8 mouse cellular contexts compared by ENCODE assay signal in the genomic region with DNA sequence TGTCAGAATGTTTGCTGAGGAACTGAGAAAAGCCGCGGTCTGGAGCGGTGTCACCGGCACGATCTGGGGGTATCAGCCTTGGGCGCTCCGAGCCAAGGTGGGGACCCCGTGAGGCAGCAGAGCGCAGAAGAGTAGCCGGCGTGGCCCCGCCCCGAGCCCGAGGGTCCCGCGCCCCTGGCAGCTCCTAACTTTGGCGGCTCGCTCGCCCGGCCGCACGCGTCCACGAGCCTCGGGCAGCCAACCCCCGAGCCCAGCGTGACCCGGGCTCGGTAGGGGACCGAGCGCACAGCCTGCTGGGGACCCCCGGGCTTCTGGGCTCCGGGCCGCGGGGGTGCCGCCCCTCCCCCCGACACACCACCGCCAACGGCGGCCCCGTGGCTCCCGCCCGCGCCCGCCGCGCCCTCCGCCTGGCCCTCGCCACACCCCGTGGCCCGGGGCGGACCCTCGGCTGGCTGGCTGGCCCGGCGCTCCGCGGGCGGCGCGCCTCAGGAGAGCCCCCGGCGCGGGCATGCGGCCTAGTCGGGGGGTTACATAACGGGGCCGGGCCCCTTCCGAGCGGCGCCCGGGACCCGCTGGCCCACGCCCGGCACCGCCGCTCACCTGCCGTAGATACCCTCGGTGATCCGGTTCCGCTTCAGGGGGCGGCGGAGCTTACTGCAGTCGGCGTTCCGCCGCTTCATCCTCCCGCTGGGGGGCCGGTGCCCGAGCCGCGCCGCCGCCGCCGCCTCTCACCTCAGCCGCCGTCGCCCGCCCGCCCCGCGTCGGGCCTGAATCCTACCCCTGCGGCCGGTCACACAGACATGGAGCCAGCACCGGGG. TPM values are rescaled to one million over a fixed set of nuclear protein-coding genes. Genes with fewer than 3 reads are reported as not detected.
DNase-seq lines count a peak whose midpoint lies in the region; ATAC-seq and TF ChIP-seq lines count a peak whose summit lies in the region.

No protein-coding gene starts in this region.

- peak overlapping the region; percentile 98 for H3K9ac ChIP-seq in forebrain, embryonic 11.5 days (ENCODE audit: low read length)
- H3K9ac ChIP-seq in neural tube, embryonic 14.5 days (replicated peaks; ENCODE audit: low read depth, low read length) = peak overlapping the region; percentile 99

- no peak for TF ChIP-seq POLR2A in kidney, adult 2 months (IDR thresholded peaks at IDR 0.05; ENCODE audit: low read depth, low read length)

- no peak for DNase-seq in kidney, adult 2 months
- no peak for DNase-seq in kidney, adult 18-20 months
- DNase-seq in adrenal gland, postnatal 25 days = peak; percentile 66
- peak; percentile 82 for DNase-seq in forebrain, embryonic 11.5 days (ENCODE audit: low spot score)
- peak; percentile 43 for DNase-seq in induced T-regulatory cell, adult 2 months (ENCODE audit: low read depth)
- DNase-seq in lung, adult 18-20 months = peak; percentile 37 to 43
- DNase-seq in thymus, postnatal 10 days (ENCODE audit: low spot score in 2 of 2) = peak; percentile 40 to 50

- ATAC-seq in forebrain, embryonic 11.5 days (replicated peaks; ENCODE audit: low FRiP score) = peak; percentile 18
- ATAC-seq in neural tube, embryonic 14.5 days (ENCODE audit: low read depth) = peak; percentile 26

- no peaks in the 10 kb centered on the region for H3K9me3 ChIP-seq in forebrain, embryonic 11.5 days (ENCODE audit: control insufficient read depth, low read length)
- H3K9me3 ChIP-seq in neural tube, embryonic 14.5 days (ENCODE audit: control insufficient read depth, low read length) = no peaks in the 10 kb centered on the region

- TF ChIP-seq CTCF in kidney, adult 2 months (conservative IDR thresholded peaks at IDR 0.05; ENCODE audit: insufficient read depth, insufficient read length, low read depth, low read length) = no peak

- 1% methylated on average over 106 of the region's 106 CpGs for WGBS in kidney, adult 2 months
- under 1% methylated on average over 78 of the region's 106 CpGs for WGBS in forebrain, embryonic 11.5 days
- under 1% methylated on average over 68 of the region's 106 CpGs for WGBS in neural tube, embryonic 14.5 days

- no peaks in the 10 kb centered on the region for H3K27me3 ChIP-seq in kidney, adult 2 months (replicated peaks; ENCODE audit: control insufficient read depth, insufficient read depth, low read length)
- H3K27me3 ChIP-seq in forebrain, embryonic 11.5 days (ENCODE audit: control insufficient read depth, insufficient read depth, low read length) = peaks cover 4% of the 10 kb centered on the region; the same call in 1 of the 2 replicates
- H3K27me3 ChIP-seq in neural tube, embryonic 14.5 days (ENCODE audit: control insufficient read depth, insufficient read depth, low read length) = no peaks in the 10 kb centered on the region; the same call in 1 of the 2 replicates

- peaks cover 4% of the 10 kb centered on the region; the same call in 1 of the 2 replicates for H3K4me1 ChIP-seq in kidney, adult 2 months (ENCODE audit: control insufficient read depth, insufficient read depth, low read length)
- H3K4me1 ChIP-seq in forebrain, embryonic 11.5 days (replicated peaks; ENCODE audit: control insufficient read depth, insufficient read depth, low read length) = peaks cover 3% of the 10 kb centered on the region; the same call in 1 of the 2 replicates
- H3K4me1 ChIP-seq in neural tube, embryonic 14.5 days (ENCODE audit: control insufficient read depth, insufficient read depth, low read length) = peaks cover 19% of the 10 kb centered on the region

- peak overlapping the region; percentile 63 for H3K4me2 ChIP-seq in forebrain, embryonic 11.5 days (ENCODE audit: low read depth, low read length, severe bottlenecking)
- peak overlapping the region; percentile 86 for H3K4me2 ChIP-seq in neural tube, embryonic 14.5 days (ENCODE audit: low read depth, low read length)

- H3K36me3 ChIP-seq in kidney, adult 2 months (ENCODE audit: control insufficient read depth, insufficient read depth, low read length) = no peaks in the 10 kb centered on the region
- H3K36me3 ChIP-seq in forebrain, embryonic 11.5 days (ENCODE audit: control insufficient read depth, insufficient read depth, low read length) = no peaks in the 10 kb centered on the region
- no peaks in the 10 kb centered on the region for H3K36me3 ChIP-seq in neural tube, embryonic 14.5 days (ENCODE audit: control insufficient read depth, insufficient read depth, low read length)

- peak overlapping the region; percentile 91 for H3K4me3 ChIP-seq in kidney, adult 2 months (ENCODE audit: insufficient read depth, low read depth, low read length)
- H3K4me3 ChIP-seq in forebrain, embryonic 11.5 days (ENCODE audit: low read depth, low read length) = peak overlapping the region; percentile 98
- H3K4me3 ChIP-seq in neural tube, embryonic 14.5 days (ENCODE audit: low read depth, low read length) = peak overlapping the region; percentile 98

- peak overlapping the region; percentile 73 for H3K27ac ChIP-seq in kidney, adult 2 months (ENCODE audit: insufficient read depth, low read depth, low read length)
- H3K27ac ChIP-seq in forebrain, embryonic 11.5 days (ENCODE audit: low read depth, low read length) = peak overlapping the region; percentile 74
- peak overlapping the region; percentile 100 for H3K27ac ChIP-seq in neural tube, embryonic 14.5 days (ENCODE audit: low read depth, low read length)

RNA-seq across cellular contexts. Expression of gene Maco1, which starts 0.5 kb away (rescaled TPM):
- 8.5 and 10.8 TPM in 2 replicates for polyA plus RNA-seq in kidney, adult 2 months (2012; rRNA removed)
- total RNA-seq in adrenal gland, postnatal 25 days (2021) = 39.2 and 40.0 TPM in 2 replicates
- 43.2 and 47.5 TPM in 2 replicates for polyA plus RNA-seq in forebrain, embryonic 11.5 days (2014; fragmentation: Nextera tagmentation; extraction: Ambion mirVana)
- 98.6 and 115 TPM in 2 replicates for polyA plus RNA-seq in neural tube, embryonic 14.5 days (2014; fragmentation: Nextera tagmentation; extraction: Ambion mirVana)

RNA-seq across cellular contexts. Expression of gene Rhd, which starts 11.7 kb away (rescaled TPM):
- 0.09 TPM in 1 of 2 replicates, not detected in the other for polyA plus RNA-seq in kidney, adult 2 months (2012; rRNA removed)
- total RNA-seq in adrenal gland, postnatal 25 days (2021) = 0.33 TPM in 1 of 2 replicates, not detected in the other
- polyA plus RNA-seq in forebrain, embryonic 11.5 days (2014; fragmentation: Nextera tagmentation; extraction: Ambion mirVana) = 15.9 and 21.6 TPM in 2 replicates
- polyA plus RNA-seq in neural tube, embryonic 14.5 days (2014; fragmentation: Nextera tagmentation; extraction: Ambion mirVana) = 1.8 and 2.1 TPM in 2 replicates

Comparison
In these comparisons a context has a peak if more than half of its experiments do, and no peak if none do; other contexts are left out.
1. DNase-seq: peak in adrenal gland, postnatal 25 days (single experiment), forebrain, embryonic 11.5 days (single experiment), induced T-regulatory cell, adult 2 months (single experiment), lung, adult 18-20 months (2 of 2) and thymus, postnatal 10 days (2 of 2); none in kidney, adult 2 months (single experiment) and kidney, adult 18-20 months (single experiment).
2. Peak in every context shown above with its lines, with median percentiles within 50 percentile points of each other: H3K27ac ChIP-seq and H3K4me3 ChIP-seq.